Mouse (Mus musculus): ENCODE measurements around the gene Rbpj. TPM values are rescaled to one million over a fixed set of nuclear protein-coding genes. Genes with fewer than 3 reads are reported as not detected.
"Not testable (repeated sequence)": the region's sequence is repeated elsewhere in the genome, so short reads cannot be mapped to it uniquely, and the experiment has no call there.

Gene Rbpj
- polyA plus RNA-seq, 1 experiment from 2014 or later = 23.9 TPM

DNA sequence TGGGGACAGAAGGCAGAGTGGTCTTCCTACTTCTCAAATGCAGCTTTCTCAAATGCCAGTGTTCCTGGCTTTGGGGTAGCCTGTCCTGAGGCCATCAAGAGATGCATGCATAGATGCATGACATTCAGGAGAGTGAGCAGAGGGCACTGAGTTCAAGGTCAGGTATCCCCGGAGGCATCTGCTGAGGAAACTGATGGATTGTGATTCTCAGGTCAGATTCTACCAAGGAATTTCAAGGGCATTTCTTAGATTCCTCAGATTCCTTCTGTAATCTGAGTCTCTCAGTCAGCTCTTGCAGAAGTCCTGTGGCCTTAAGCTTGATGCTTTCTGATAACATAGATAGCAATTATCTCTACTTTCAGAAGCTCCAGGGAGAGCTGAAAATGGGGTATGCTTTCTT is 76.1 kb downstream of the Rbpj start:
- no peak overlapping the region for H3K4me3 ChIP-seq (replicated peaks)
- no peaks in the 10 kb centered on the region for H3K4me1 ChIP-seq
- H3K36me3 ChIP-seq = no peaks in the 10 kb centered on the region
- no peak overlapping the region for H3K9ac ChIP-seq (replicated peaks)
- no peaks in the 10 kb centered on the region for H3K27me3 ChIP-seq (replicated peaks)
- 78% methylated on average over 1 of the region's 1 CpGs for WGBS
- no peaks in the 10 kb centered on the region for H3K9me3 ChIP-seq (replicated peaks)
- H3K4me2 ChIP-seq = no peak overlapping the region
- no peak overlapping the region for H3K27ac ChIP-seq (replicated peaks)
- ATAC-seq (ENCODE audit: low FRiP score) = no peak

DNA sequence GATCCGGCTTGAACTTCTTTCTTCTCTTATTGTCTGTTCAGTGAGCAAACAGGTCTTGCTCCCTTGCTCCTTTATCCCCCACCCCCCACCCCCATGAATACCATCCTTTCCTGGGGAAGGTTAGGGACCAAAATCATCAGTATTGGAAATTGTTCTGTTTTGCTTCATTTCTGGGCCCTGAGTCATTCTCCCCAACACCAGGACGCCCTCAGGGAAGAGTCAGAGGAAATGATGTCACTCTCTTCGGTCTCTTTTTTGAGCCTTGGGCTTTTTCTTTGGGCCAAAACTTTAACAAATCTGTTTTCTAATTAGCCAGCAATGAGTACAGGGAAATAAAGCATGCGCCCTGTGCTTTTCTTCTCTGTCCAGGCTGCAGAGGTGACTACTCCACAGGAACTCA is 77.4 kb downstream of the Rbpj start:
- H3K4me1 ChIP-seq = no peaks in the 10 kb centered on the region
- no peak overlapping the region for H3K4me3 ChIP-seq (replicated peaks)
- no peaks in the 10 kb centered on the region for H3K9me3 ChIP-seq (replicated peaks)
- H3K27me3 ChIP-seq (replicated peaks) = no peaks in the 10 kb centered on the region
- no peaks in the 10 kb centered on the region for H3K36me3 ChIP-seq
- H3K27ac ChIP-seq (replicated peaks) = no peak overlapping the region
- WGBS = 89% methylated on average over 4 of the region's 4 CpGs
- ATAC-seq (ENCODE audit: low FRiP score) = no peak
- no peak overlapping the region for H3K4me2 ChIP-seq
- no peak overlapping the region for H3K9ac ChIP-seq (replicated peaks)

- Histone ChIP-seq H3K36me3 (no peaks in the 10 kb centered on the region), H3K4me1 (no peaks in the 10 kb centered on the region), H3K9ac (replicated peaks) (no peak overlapping the region), H3K4me3 (replicated peaks) (no peak overlapping the region), H3K4me2 (no peak overlapping the region), H3K27ac (replicated peaks) (no peak overlapping the region), H3K9me3 (replicated peaks) (no peaks in the 10 kb centered on the region), H3K27me3 (replicated peaks) (no peaks in the 10 kb centered on the region)
- no peak for ATAC-seq (ENCODE audit: low FRiP score)
- 91% methylated on average over 4 of the region's 4 CpGs for WGBS
Observed at GRCm38 (mm10) chr5:53543945-53544344, 78.0 kb downstream of the Rbpj start.

GRCm38 (mm10) chr5:53546440-53546839 is 80.5 kb downstream of the Rbpj start:
- Histone ChIP-seq H3K27ac (replicated peaks) (no peak overlapping the region), H3K27me3 (replicated peaks) (no peaks in the 10 kb centered on the region), H3K36me3 (no peaks in the 10 kb centered on the region), H3K9me3 (replicated peaks) (no peaks in the 10 kb centered on the region), H3K4me2 (no peak overlapping the region), H3K4me3 (replicated peaks) (no peak overlapping the region), H3K4me1 (no peaks in the 10 kb centered on the region), H3K9ac (replicated peaks) (no peak overlapping the region)
- WGBS = 84% methylated on average over 6 of the region's 6 CpGs
- no peak for ATAC-seq (ENCODE audit: low FRiP score)

GRCm38 (mm10) chr5:53546979-53547472 is 81.1 kb downstream of the Rbpj start:
- H3K27ac ChIP-seq (replicated peaks) = no peak overlapping the region
- H3K9ac ChIP-seq (replicated peaks) = no peak overlapping the region
- no peaks in the 10 kb centered on the region for H3K9me3 ChIP-seq (replicated peaks)
- ATAC-seq (ENCODE audit: low FRiP score) = no peak
- no peak overlapping the region for H3K4me2 ChIP-seq
- WGBS = 61% methylated on average over 9 of the region's 9 CpGs
- H3K36me3 ChIP-seq = no peaks in the 10 kb centered on the region
- no peaks in the 10 kb centered on the region for H3K27me3 ChIP-seq (replicated peaks)
- H3K4me1 ChIP-seq = no peaks in the 10 kb centered on the region
- no peak overlapping the region for H3K4me3 ChIP-seq (replicated peaks)

- not testable (repeated sequence) for H3K9me3 ChIP-seq (replicated peaks); H3K4me3 ChIP-seq (replicated peaks); H3K27me3 ChIP-seq (replicated peaks); H3K9ac ChIP-seq (replicated peaks); ATAC-seq (ENCODE audit: low FRiP score); H3K36me3 ChIP-seq; H3K27ac ChIP-seq (replicated peaks); H3K4me1 ChIP-seq; H3K4me2 ChIP-seq
- 98% methylated on average over 1 of the region's 1 CpGs for WGBS
Observed at GRCm38 (mm10) chr5:53550329-53550728, 84.4 kb downstream of the Rbpj start.

GRCm38 (mm10) chr5:53551394-53551793 is 85.4 kb downstream of the Rbpj start:
- Histone ChIP-seq H3K4me1 (no peaks in the 10 kb centered on the region), H3K4me2 (no peak overlapping the region), H3K27ac (replicated peaks) (no peak overlapping the region), H3K27me3 (replicated peaks) (no peaks in the 10 kb centered on the region), H3K36me3 (no peaks in the 10 kb centered on the region), H3K4me3 (replicated peaks) (no peak overlapping the region), H3K9ac (replicated peaks) (no peak overlapping the region), H3K9me3 (replicated peaks) (no peaks in the 10 kb centered on the region)
- no peak for ATAC-seq (ENCODE audit: low FRiP score)
- 78% methylated on average over 6 of the region's 6 CpGs for WGBS

DNA sequence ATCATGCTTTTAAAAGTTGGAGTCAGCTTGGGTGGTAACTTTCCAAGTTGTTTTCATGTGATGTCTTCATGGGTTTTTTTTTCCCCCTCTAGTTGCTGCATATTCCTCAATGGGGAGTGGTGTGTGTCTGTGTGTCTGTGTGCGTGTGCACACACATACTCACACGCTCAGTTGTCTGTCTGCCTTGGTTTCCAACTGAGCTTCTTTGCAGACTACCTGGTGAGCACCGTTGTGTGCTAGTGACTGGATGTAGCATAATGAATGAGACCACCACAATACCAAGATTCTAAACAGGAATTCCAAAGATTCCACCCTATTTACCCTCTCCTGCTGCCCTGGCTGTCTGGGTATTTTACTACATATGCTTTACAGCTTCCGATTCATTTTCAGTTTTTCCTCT is 86.0 kb downstream of the Rbpj start:
- H3K9me3 ChIP-seq (replicated peaks) = no peaks in the 10 kb centered on the region
- H3K27me3 ChIP-seq (replicated peaks) = no peaks in the 10 kb centered on the region
- no peak overlapping the region for H3K4me2 ChIP-seq
- H3K9ac ChIP-seq (replicated peaks) = no peak overlapping the region
- no peak overlapping the region for H3K27ac ChIP-seq (replicated peaks)
- ATAC-seq (ENCODE audit: low FRiP score) = no peak
- no peaks in the 10 kb centered on the region for H3K4me1 ChIP-seq
- H3K4me3 ChIP-seq (replicated peaks) = no peak overlapping the region
- 42% methylated on average over 4 of the region's 4 CpGs for WGBS
- H3K36me3 ChIP-seq = no peaks in the 10 kb centered on the region

- no peak overlapping the region for H3K9ac ChIP-seq (replicated peaks)
- WGBS = 93% methylated on average over 1 of the region's 1 CpGs
Observed at GRCm38 (mm10) chr5:53553281-53553680, 87.3 kb downstream of the Rbpj start.

GRCm38 (mm10) chr5:53554180-53554579 is 88.2 kb downstream of the Rbpj start:
- Histone ChIP-seq H3K9ac (replicated peaks) (no peak overlapping the region), H3K4me3 (replicated peaks) (no peak overlapping the region), H3K36me3 (no peaks in the 10 kb centered on the region), H3K4me1 (no peaks in the 10 kb centered on the region), H3K9me3 (replicated peaks) (no peaks in the 10 kb centered on the region), H3K4me2 (no peak overlapping the region), H3K27ac (replicated peaks) (no peak overlapping the region), H3K27me3 (replicated peaks) (no peaks in the 10 kb centered on the region)
- 97% methylated on average over 8 of the region's 8 CpGs for WGBS
- ATAC-seq (ENCODE audit: low FRiP score) = no peak

More at GRCm38 (mm10) chr5:53553281-53553680, 87.3 kb downstream of the Rbpj start:
- Histone ChIP-seq H3K9me3 (replicated peaks) (no peaks in the 10 kb centered on the region), H3K36me3 (no peaks in the 10 kb centered on the region), H3K4me2 (no peak overlapping the region), H3K27me3 (replicated peaks) (no peaks in the 10 kb centered on the region), H3K27ac (replicated peaks) (no peak overlapping the region), H3K4me1 (no peaks in the 10 kb centered on the region), H3K4me3 (replicated peaks) (no peak overlapping the region)
- ATAC-seq (ENCODE audit: low FRiP score) = no peak

- Histone ChIP-seq H3K4me3 (replicated peaks) (no peak overlapping the region), H3K27ac (replicated peaks) (no peak overlapping the region), H3K9ac (replicated peaks) (no peak overlapping the region), H3K27me3 (replicated peaks) (no peaks in the 10 kb centered on the region), H3K4me2 (no peak overlapping the region), H3K4me1 (no peaks in the 10 kb centered on the region), H3K36me3 (no peaks in the 10 kb centered on the region), H3K9me3 (replicated peaks) (no peaks in the 10 kb centered on the region)
- 88% methylated on average over 4 of the region's 4 CpGs for WGBS
- no peak for ATAC-seq (ENCODE audit: low FRiP score)
Observed at GRCm38 (mm10) chr5:53554926-53555325, 89.0 kb downstream of the Rbpj start.

GRCm38 (mm10) chr5:53555474-53555873 is 89.5 kb downstream of the Rbpj start:
- Histone ChIP-seq H3K36me3 (no peaks in the 10 kb centered on the region), H3K4me2 (no peak overlapping the region), H3K27ac (replicated peaks) (no peak overlapping the region), H3K9ac (replicated peaks) (no peak overlapping the region), H3K4me1 (no peaks in the 10 kb centered on the region), H3K27me3 (replicated peaks) (no peaks in the 10 kb centered on the region), H3K4me3 (replicated peaks) (no peak overlapping the region), H3K9me3 (replicated peaks) (no peaks in the 10 kb centered on the region)
- no peak for ATAC-seq (ENCODE audit: low FRiP score)
- 89% methylated on average over 8 of the region's 8 CpGs for WGBS

DNA sequence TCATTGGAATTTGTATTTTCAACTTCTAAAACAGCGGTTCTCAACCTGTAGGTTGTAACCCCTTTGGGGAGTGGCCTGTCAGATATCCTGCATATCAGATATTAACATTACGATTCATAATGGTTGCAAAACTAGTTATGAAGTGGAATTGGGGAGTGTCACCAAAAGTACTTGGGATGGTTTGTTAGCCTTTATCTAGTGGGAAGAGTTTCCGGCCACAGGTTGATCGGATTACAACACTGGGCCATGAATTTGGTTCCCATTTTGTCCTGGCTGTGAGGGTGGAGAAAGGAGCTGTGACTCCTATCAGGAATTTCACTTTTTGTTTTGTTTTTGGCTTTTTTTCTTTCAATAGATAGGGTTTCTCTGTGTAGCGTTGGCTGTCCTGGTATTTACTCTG is 90.0 kb downstream of the Rbpj start:
- H3K4me1 ChIP-seq = no peaks in the 10 kb centered on the region
- WGBS = 94% methylated on average over 5 of the region's 5 CpGs
- no peak overlapping the region for H3K27ac ChIP-seq (replicated peaks)
- no peaks in the 10 kb centered on the region for H3K27me3 ChIP-seq (replicated peaks)
- H3K4me3 ChIP-seq (replicated peaks) = no peak overlapping the region
- H3K9me3 ChIP-seq (replicated peaks) = no peaks in the 10 kb centered on the region
- no peaks in the 10 kb centered on the region for H3K36me3 ChIP-seq
- no peak overlapping the region for H3K4me2 ChIP-seq
- no peak overlapping the region for H3K9ac ChIP-seq (replicated peaks)
- ATAC-seq (ENCODE audit: low FRiP score) = no peak
